Mouse (Mus musculus) lung, adult 2 months (tissue): ENCODE data around the gene Mrpl12.

Experiments
- CTCF ChIP-seq: fragments of 200-500 bp; IDR thresholded peaks from 2 replicates; pipeline ENCODE4 v1.5.1; 2011; ENCODE audit warnings: mild to moderate bottlenecking, low read length, control low read depth; ENCODE audit not compliant: insufficient read depth
- POLR2A ChIP-seq: fragments of 200-500 bp; IDR thresholded peaks from 2 replicates; pipeline ENCODE4 v1.6.1; 2011; ENCODE audit warnings: low read depth, mild to moderate bottlenecking, control low read depth, low read length, borderline replicate concordance; ENCODE audit errors: extremely low read depth

DNA sequence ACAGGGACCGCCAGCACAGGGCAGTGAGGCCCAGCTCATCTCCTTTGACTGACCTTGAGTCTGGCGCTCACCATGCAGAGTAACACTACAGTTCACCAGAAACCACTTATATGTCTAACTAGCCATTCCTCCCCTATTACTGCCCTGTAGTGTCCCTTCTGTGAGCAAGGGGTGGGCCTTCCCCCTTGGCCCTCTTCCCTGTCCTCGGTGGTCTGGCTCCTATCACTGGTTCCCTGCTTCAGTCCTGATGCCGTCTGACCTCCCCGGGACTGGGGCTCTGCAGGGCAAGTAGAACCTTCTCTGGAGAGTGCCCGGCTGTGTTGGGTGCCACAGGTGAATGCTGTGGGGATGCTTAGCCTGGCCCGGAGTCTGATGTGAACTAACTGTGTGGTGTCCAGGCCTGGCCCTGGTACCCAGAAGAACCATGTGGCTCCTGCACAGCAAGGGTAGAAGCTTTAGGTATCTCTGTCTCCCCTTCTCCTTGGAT is 922 bp upstream of the Mrpl12 start:
- TF ChIP-seq CTCF (no peak), POLR2A (no peak)
